Mouse (Mus musculus) embryonic facial prominence, embryonic 14.5 days (tissue): ENCODE data around the gene Tmprss11b. TPM values are rescaled to one million over a fixed set of nuclear protein-coding genes. Genes with fewer than 3 reads are reported as not detected.

ENCODE experiments used
- ATAC-seq: fragments of 200-750 bp; cut with Nextera tagmentation; 2 replicates; pipeline ENCODE4 v1.8.0; 2017; ENCODE audit warnings: low read depth, moderate number of reproducible peaks, moderate TSS enrichment
- DNase-seq: peaks from one replicate; pipeline ENCODE4 v3.0.0-alpha.2; 2015; ENCODE audit warnings: low spot score
- H3K27ac ChIP-seq: fragments of 300-500 bp; sonication (generic); replicated peaks from 2 replicates; pipeline ENCODE4 v1.5.1; 2014; ENCODE audit warnings: low read depth, mild to moderate bottlenecking, low read length, moderate library complexity
- H3K27me3 ChIP-seq: fragments of 300-500 bp; sonication (generic); replicated peaks from 2 replicates; pipeline ENCODE4 v1.6.1; 2014; ENCODE audit warnings: low read length; ENCODE audit not compliant: control insufficient read depth, insufficient read depth
- H3K36me3 ChIP-seq: fragments of 300-500 bp; sonication (generic); 2 replicates; pipeline ENCODE4 v1.6.1; 2014; ENCODE audit warnings: low read length, mixed read lengths; ENCODE audit not compliant: control insufficient read depth, insufficient read depth
- H3K4me1 ChIP-seq: fragments of 300-500 bp; sonication (generic); 2 replicates; pipeline ENCODE4 v1.6.1; 2014; ENCODE audit warnings: antibody characterized with exemption, low read length; ENCODE audit not compliant: control insufficient read depth, insufficient read depth
- H3K4me2 ChIP-seq: fragments of 300-500 bp; sonication (generic); 2 replicates; pipeline ENCODE4 v1.6.1; 2014; ENCODE audit warnings: low read depth, mild to moderate bottlenecking, low read length, moderate library complexity, mixed read lengths
- H3K4me3 ChIP-seq: fragments of 300-500 bp; sonication (generic); 2 replicates; pipeline ENCODE4 v1.5.1; 2014; ENCODE audit warnings: low read depth, mild to moderate bottlenecking, low read length
- H3K9ac ChIP-seq: fragments of 300-500 bp; sonication (generic); 2 replicates; pipeline ENCODE4 v1.6.1; 2014; ENCODE audit warnings: low read depth, mild to moderate bottlenecking, low read length, moderate library complexity, mixed read lengths
- H3K9me3 ChIP-seq: fragments of 300-500 bp; sonication (generic); 2 replicates; pipeline ENCODE4 v1.6.1; 2016; ENCODE audit warnings: low read length; ENCODE audit not compliant: control insufficient read depth
- WGBS: fragments of 180-500 bp; shearing (Covaris S2); extraction: QIAGEN DNeasy Blood & Tissue Kit; methylation state at CpG from one replicate; pipeline ENCODE4 v1.1.7; 2014; 5-methylcytosine and 5-hydroxymethylcytosine counted together
- polyA plus RNA-seq: library from polyadenylated mRNA; unstranded; fragments of >200 nt; fragmentation: Nextera tagmentation; extraction: Ambion mirVana; gene quantifications from 2 replicates; pipeline ENCODE4 v1.2.1, GENCODE M21; 2014

Tmprss11b gene
- polyA plus RNA-seq, 1 experiment from 2014 or later = 1.1 TPM

DNA sequence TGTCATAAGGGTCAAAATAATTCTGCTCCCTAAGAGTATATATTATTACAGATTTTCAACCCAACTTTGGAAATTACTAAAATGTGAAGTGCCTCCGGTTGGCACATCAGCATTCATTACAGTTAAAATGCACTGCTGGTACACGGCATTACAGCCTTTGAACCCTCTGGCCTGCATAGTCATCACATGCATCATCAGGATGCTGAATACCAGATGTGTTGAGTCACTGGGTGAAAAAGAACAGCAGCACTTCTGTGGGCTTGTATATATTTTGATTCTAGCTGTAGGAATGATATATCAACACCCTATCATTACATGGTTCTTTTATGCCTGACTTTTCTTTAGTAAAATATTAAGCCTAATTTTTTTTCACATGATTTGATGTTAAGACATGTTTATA, 45.5 kb downstream of the Tmprss11b start:
- Histone ChIP-seq H3K9me3 (no peaks in the 10 kb centered on the region), H3K9ac (no peak overlapping the region), H3K4me1 (no peaks in the 10 kb centered on the region), H3K4me3 (no peak overlapping the region), H3K27me3 (no peaks in the 10 kb centered on the region), H3K36me3 (no peaks in the 10 kb centered on the region), H3K4me2 (no peak overlapping the region), H3K27ac (no peak overlapping the region)
- ATAC-seq (no peak), DNase-seq (no peak)
- 48% methylated on average over 2 of the region's 2 CpGs for WGBS

DNA sequence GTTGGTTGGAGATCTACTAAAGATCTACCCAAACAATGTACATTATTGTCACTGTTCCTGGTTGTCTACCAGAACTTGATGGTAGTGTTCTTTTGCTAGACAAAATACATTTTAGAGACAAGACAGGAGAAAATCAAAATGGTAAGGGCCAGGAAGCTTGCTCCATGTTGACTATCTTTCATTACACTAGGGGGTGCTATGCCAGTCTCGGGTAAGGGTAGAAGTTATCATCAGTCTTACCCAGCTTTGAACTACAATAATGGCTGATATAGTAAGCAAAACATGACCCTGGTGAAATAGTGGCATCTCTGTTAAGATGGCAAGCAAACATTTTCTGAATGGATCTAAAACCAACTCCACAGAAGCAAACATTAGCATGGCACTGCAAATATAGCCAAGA, 54.4 kb downstream of the Tmprss11b start:
- H3K9ac ChIP-seq = no peak overlapping the region
- DNase-seq = no peak
- no peaks in the 10 kb centered on the region for H3K9me3 ChIP-seq
- H3K4me3 ChIP-seq = no peak overlapping the region
- no peaks in the 10 kb centered on the region for H3K36me3 ChIP-seq
- no peaks in the 10 kb centered on the region for H3K4me1 ChIP-seq
- no peak for ATAC-seq
- WGBS = 67% methylated on average over 1 of the region's 1 CpGs
- no peak overlapping the region for H3K27ac ChIP-seq
- no peak overlapping the region for H3K4me2 ChIP-seq
- H3K27me3 ChIP-seq = no peaks in the 10 kb centered on the region

Other genes with a start within 250 kb of the Tmprss11b start
- 1.0 and 2.2 TPM in 2 replicates for gene Tmprss11a, start 207.4 kb downstream of the Tmprss11b start, polyA plus RNA-seq
- 0.57 TPM in 1 of 2 replicates, not detected in the other for gene Tmprss11g, start 157.8 kb downstream of the Tmprss11b start, polyA plus RNA-seq
- gene Tmprss11f, start 43.9 kb downstream of the Tmprss11b start, polyA plus RNA-seq = 0.14 and 0.31 TPM in 2 replicates
- 0.05 and 0.24 TPM in 2 replicates for gene Tmprss11e, start 69.5 kb upstream of the Tmprss11b start, polyA plus RNA-seq
- gene Ythdc1, start 127.9 kb upstream of the Tmprss11b start, polyA plus RNA-seq = 41.9 and 42.5 TPM in 2 replicates
- gene Ugt2b34, start 230.6 kb upstream of the Tmprss11b start, polyA plus RNA-seq = 0.04 TPM in 1 of 2 replicates, not detected in the other